Comparison of ENCODE assay signal across 13 mouse cellular contexts in the genomic region with DNA sequence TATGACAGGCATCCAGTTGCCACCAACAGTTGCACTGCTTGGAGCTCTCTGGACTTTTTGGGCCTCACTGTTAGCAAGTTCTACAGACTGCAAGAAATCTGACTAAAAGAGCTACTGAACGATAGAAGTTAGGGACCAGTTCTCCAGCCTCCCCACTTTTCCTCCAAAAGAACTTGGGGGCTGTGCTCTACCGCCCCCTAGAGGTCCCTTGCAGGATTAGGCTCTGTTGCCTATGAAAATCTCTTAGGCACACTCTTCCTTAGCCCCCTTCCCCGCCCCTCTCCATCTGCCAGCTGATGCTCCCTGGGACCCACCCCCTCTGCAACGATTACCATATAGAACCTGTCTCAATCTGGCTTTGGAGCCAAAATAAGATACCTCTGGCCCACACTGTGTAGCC. TPM values are rescaled to one million over a fixed set of nuclear protein-coding genes. Genes with fewer than 3 reads are reported as not detected.
DNase-seq lines count a peak whose midpoint lies in the region; ATAC-seq and TF ChIP-seq lines count a peak whose summit lies in the region.
"Had no signal": no experiment of that assay in that cellular context is flagged by ENCODE, and none has a peak within 500 bp of the region (broad histone marks: within the 10 kb centered on the region; RNA-seq: fewer than 3 reads in every experiment).

No protein-coding gene starts in this region.

- TF ChIP-seq POLR2A in thymus, adult 2 months (IDR thresholded peaks at IDR 0.05; ENCODE audit: control insufficient read depth, extremely low read depth, insufficient read depth, low read length, poor library complexity) = no peak

- no peak for TF ChIP-seq EP300 in stomach, postnatal 0 days (optimal IDR thresholded peaks at IDR 0.05)

- peak; percentile 14 for DNase-seq in thymus, postnatal 14 days
- no peak for DNase-seq in thymus, adult 2 months
- DNase-seq in brain, adult 2 months (ENCODE audit: low read depth, low spot score) = peak; percentile 19
- DNase-seq in stomach, postnatal 0 days (ENCODE audit: low spot score) = no peak
- no peak for DNase-seq in urinary bladder, postnatal 36 days (ENCODE audit: low spot score in 2 of 2)
- DNase-seq in midbrain, embryonic 10.5 days (ENCODE audit: low spot score) = no peak
- DNase-seq: adrenal gland, postnatal 25 days; cerebellum, postnatal 14 days; heart, postnatal 14 days; kidney, adult 9 months had no signal

- H3K27ac ChIP-seq in intestine, postnatal 0 days (ENCODE audit: low read depth, low read length) = no peak overlapping the region
- H3K27ac ChIP-seq in intestine, embryonic 16.5 days (ENCODE audit: low read length) = no peak overlapping the region
- H3K27ac ChIP-seq in thymus, adult 2 months (ENCODE audit: control insufficient read depth, insufficient read depth, low read length) = no peak overlapping the region
- no peak overlapping the region for H3K27ac ChIP-seq in stomach, postnatal 0 days (replicated peaks)
- no peak overlapping the region for H3K27ac ChIP-seq in midbrain, embryonic 10.5 days (replicated peaks)
- H3K27ac ChIP-seq: lung, embryonic 15.5 days had no signal

- 62% methylated on average over 4 of the region's 4 CpGs for WGBS in intestine, postnatal 0 days
- 62% methylated on average over 4 of the region's 4 CpGs for WGBS in intestine, embryonic 16.5 days
- WGBS in thymus, adult 2 months = 65% methylated on average over 4 of the region's 4 CpGs
- WGBS in stomach, postnatal 0 days = 57% methylated on average over 4 of the region's 4 CpGs
- 72% methylated on average over 4 of the region's 4 CpGs for WGBS in midbrain, embryonic 10.5 days

- no peak for ATAC-seq in intestine, postnatal 0 days
- ATAC-seq in intestine, embryonic 16.5 days = no peak
- ATAC-seq in stomach, postnatal 0 days (ENCODE audit: low FRiP score, low TSS enrichment) = no peak

- no peaks in the 10 kb centered on the region for H3K4me1 ChIP-seq in intestine, postnatal 0 days (replicated peaks; ENCODE audit: control insufficient read depth, insufficient read depth, low read length)
- no peaks in the 10 kb centered on the region for H3K4me1 ChIP-seq in intestine, embryonic 16.5 days (ENCODE audit: control insufficient read depth, insufficient read depth, low read length)
- H3K4me1 ChIP-seq in thymus, adult 2 months (replicated peaks; ENCODE audit: control insufficient read depth, insufficient read depth, low read length) = no peaks in the 10 kb centered on the region
- no peaks in the 10 kb centered on the region for H3K4me1 ChIP-seq in stomach, postnatal 0 days (replicated peaks; ENCODE audit: control insufficient read depth, insufficient read depth)
- peaks cover 37% of the 10 kb centered on the region for H3K4me1 ChIP-seq in midbrain, embryonic 10.5 days
- H3K4me1 ChIP-seq: lung, embryonic 15.5 days had no signal

- no peak overlapping the region for H3K9ac ChIP-seq in intestine, postnatal 0 days (ENCODE audit: low read depth, low read length)
- no peak overlapping the region for H3K9ac ChIP-seq in intestine, embryonic 16.5 days (ENCODE audit: low read depth, low read length)
- H3K9ac ChIP-seq in stomach, postnatal 0 days (ENCODE audit: low read length) = no peak overlapping the region
- H3K9ac ChIP-seq: lung, embryonic 15.5 days had no signal

- no peaks in the 10 kb centered on the region for H3K27me3 ChIP-seq in intestine, postnatal 0 days (replicated peaks; ENCODE audit: control insufficient read depth, insufficient read depth, low read length)
- H3K27me3 ChIP-seq in intestine, embryonic 16.5 days (replicated peaks; ENCODE audit: control insufficient read depth, insufficient read depth, low read length) = no peaks in the 10 kb centered on the region
- H3K27me3 ChIP-seq in thymus, adult 2 months (ENCODE audit: control insufficient read depth, insufficient read depth, low read length) = no peaks in the 10 kb centered on the region
- H3K27me3 ChIP-seq in stomach, postnatal 0 days (ENCODE audit: control insufficient read depth, insufficient read depth, low read length) = no peaks in the 10 kb centered on the region
- H3K27me3 ChIP-seq in midbrain, embryonic 10.5 days (ENCODE audit: low read depth, poor library complexity, severe bottlenecking) = peaks cover 14% of the 10 kb centered on the region

- TF ChIP-seq CTCF in intestine, postnatal 0 days (IDR thresholded peaks at IDR 0.05; ENCODE audit: low read depth) = peak; percentile 56
- TF ChIP-seq CTCF in thymus, adult 2 months (IDR thresholded peaks at IDR 0.05; ENCODE audit: borderline replicate concordance, control insufficient read depth, extremely low read depth, insufficient read depth, low read length, poor library complexity) = no peak
- peak; percentile 62 for TF ChIP-seq CTCF in stomach, postnatal 0 days (IDR thresholded peaks at IDR 0.05; ENCODE audit: low read depth)

- H3K4me3 ChIP-seq in intestine, postnatal 0 days (ENCODE audit: low read depth, low read length) = no peak overlapping the region
- H3K4me3 ChIP-seq in intestine, embryonic 16.5 days (ENCODE audit: low read length) = no peak overlapping the region
- no peak overlapping the region for H3K4me3 ChIP-seq in thymus, adult 2 months (ENCODE audit: control insufficient read depth, insufficient read depth, low read length)
- H3K4me3 ChIP-seq in stomach, postnatal 0 days (ENCODE audit: low read depth, low read length) = no peak overlapping the region
- H3K4me3 ChIP-seq in midbrain, embryonic 10.5 days = no peak overlapping the region
- H3K4me3 ChIP-seq: lung, embryonic 15.5 days had no signal

- H3K9me3 ChIP-seq in intestine, postnatal 0 days (ENCODE audit: control insufficient read depth) = no peaks in the 10 kb centered on the region
- no peaks in the 10 kb centered on the region for H3K9me3 ChIP-seq in intestine, embryonic 16.5 days (ENCODE audit: control insufficient read depth, low read length)
- no peaks in the 10 kb centered on the region for H3K9me3 ChIP-seq in stomach, postnatal 0 days (ENCODE audit: control insufficient read depth, low read length)
- no peaks in the 10 kb centered on the region for H3K9me3 ChIP-seq in midbrain, embryonic 10.5 days (replicated peaks)
- H3K9me3 ChIP-seq: lung, embryonic 15.5 days had no signal

- H3K36me3 ChIP-seq in intestine, postnatal 0 days (ENCODE audit: control insufficient read depth, insufficient read depth) = no peaks in the 10 kb centered on the region
- H3K36me3 ChIP-seq in intestine, embryonic 16.5 days (ENCODE audit: control insufficient read depth, insufficient read depth, low read length) = no peaks in the 10 kb centered on the region
- H3K36me3 ChIP-seq in thymus, adult 2 months (ENCODE audit: control insufficient read depth, insufficient read depth, low read length) = no peaks in the 10 kb centered on the region
- no peaks in the 10 kb centered on the region for H3K36me3 ChIP-seq in stomach, postnatal 0 days (ENCODE audit: control insufficient read depth, insufficient read depth, low read length)
- no peaks in the 10 kb centered on the region for H3K36me3 ChIP-seq in midbrain, embryonic 10.5 days
- H3K36me3 ChIP-seq: lung, embryonic 15.5 days had no signal

- H3K4me2 ChIP-seq in intestine, postnatal 0 days (replicated peaks; ENCODE audit: low read depth) = no peak overlapping the region
- no peak overlapping the region for H3K4me2 ChIP-seq in intestine, embryonic 16.5 days (ENCODE audit: low read depth, low read length)
- no peak overlapping the region for H3K4me2 ChIP-seq in stomach, postnatal 0 days (replicated peaks; ENCODE audit: low read depth)
- H3K4me2 ChIP-seq: lung, embryonic 15.5 days had no signal

RNA-seq across cellular contexts. Expression of gene Gjb5, which starts 5.3 kb away (rescaled TPM):
- 1.3 and 1.6 TPM in 2 replicates for polyA plus RNA-seq in intestine, postnatal 0 days (2015; fragmentation: Nextera tagmentation; extraction: Ambion mirVana)
- polyA plus RNA-seq in intestine, embryonic 16.5 days (2015; fragmentation: Nextera tagmentation; extraction: Ambion mirVana) = 0.73 and 0.88 TPM in 2 replicates
- polyA plus RNA-seq in thymus, adult 2 months (2012; rRNA removed) = 0.27 and 0.78 TPM in 2 replicates
- polyA plus RNA-seq in stomach, postnatal 0 days (2015; fragmentation: Nextera tagmentation; extraction: Ambion mirVana) = 3.3 and 3.8 TPM in 2 replicates
- polyA plus RNA-seq in midbrain, embryonic 10.5 days (2016; fragmentation: Nextera tagmentation; extraction: Ambion mirVana) = 0.27 and 0.98 TPM in 2 replicates

RNA-seq across cellular contexts. Expression of gene Gjb4, which starts 9.4 kb away (rescaled TPM):
- 0.13 and 0.26 TPM in 2 replicates for polyA plus RNA-seq in intestine, postnatal 0 days (2015; fragmentation: Nextera tagmentation; extraction: Ambion mirVana)
- 0.09 TPM in 1 of 2 replicates, not detected in the other for polyA plus RNA-seq in intestine, embryonic 16.5 days (2015; fragmentation: Nextera tagmentation; extraction: Ambion mirVana)
- polyA plus RNA-seq in thymus, adult 2 months (2012; rRNA removed) = 0.47 and 0.49 TPM in 2 replicates
- polyA plus RNA-seq in stomach, postnatal 0 days (2015; fragmentation: Nextera tagmentation; extraction: Ambion mirVana) = 1.7 and 2.0 TPM in 2 replicates
- polyA plus RNA-seq in midbrain, embryonic 10.5 days (2016; fragmentation: Nextera tagmentation; extraction: Ambion mirVana) = 0.10 TPM in 1 of 2 replicates, not detected in the other

RNA-seq across cellular contexts. Expression of gene Gjb3, which starts 32.7 kb away (rescaled TPM):
- polyA plus RNA-seq in intestine, postnatal 0 days (2015; fragmentation: Nextera tagmentation; extraction: Ambion mirVana) = 0.68 and 1.3 TPM in 2 replicates
- polyA plus RNA-seq in intestine, embryonic 16.5 days (2015; fragmentation: Nextera tagmentation; extraction: Ambion mirVana) = 3.9 and 5.6 TPM in 2 replicates
- polyA plus RNA-seq in thymus, adult 2 months (2012; rRNA removed) = 1.8 and 2.0 TPM in 2 replicates
- polyA plus RNA-seq in stomach, postnatal 0 days (2015; fragmentation: Nextera tagmentation; extraction: Ambion mirVana) = 15.1 and 15.5 TPM in 2 replicates
- polyA plus RNA-seq in midbrain, embryonic 10.5 days (2016; fragmentation: Nextera tagmentation; extraction: Ambion mirVana) = 1.4 and 3.1 TPM in 2 replicates

RNA-seq across cellular contexts. Expression of gene Gja4, which starts 49.5 kb away (rescaled TPM):
- 11.4 and 13.8 TPM in 2 replicates for polyA plus RNA-seq in intestine, postnatal 0 days (2015; fragmentation: Nextera tagmentation; extraction: Ambion mirVana)
- 17.2 and 17.9 TPM in 2 replicates for polyA plus RNA-seq in intestine, embryonic 16.5 days (2015; fragmentation: Nextera tagmentation; extraction: Ambion mirVana)
- 8.4 and 13.4 TPM in 2 replicates for polyA plus RNA-seq in thymus, adult 2 months (2012; rRNA removed)
- 7.3 and 8.0 TPM in 2 replicates for polyA plus RNA-seq in stomach, postnatal 0 days (2015; fragmentation: Nextera tagmentation; extraction: Ambion mirVana)
- polyA plus RNA-seq in midbrain, embryonic 10.5 days (2016; fragmentation: Nextera tagmentation; extraction: Ambion mirVana) = 17.1 and 20.6 TPM in 2 replicates

Comparison
In these comparisons a context has a peak if more than half of its experiments do, and no peak if none do; other contexts are left out.
1. DNase-seq: peak in thymus, postnatal 14 days (single experiment) and brain, adult 2 months (single experiment); none in thymus, adult 2 months (single experiment), stomach, postnatal 0 days (single experiment), urinary bladder, postnatal 36 days (0 of 2) and midbrain, embryonic 10.5 days (single experiment).